Mouse (Mus musculus): Measurements from ENCODE around the gene Gm9044. TPM values are rescaled to one million over a fixed set of nuclear protein-coding genes. Genes with fewer than 3 reads are reported as not detected.
"Not testable (repeated sequence)": the region's sequence is repeated elsewhere in the genome, so short reads cannot be mapped to it uniquely, and the experiment has no call there.

The Gm9044 gene
- polyA plus RNA-seq (2014; fragmentation: Nextera tagmentation; extraction: Ambion mirVana), result 0.09 TPM in 1 of 2 replicates, not detected in the other

DNA sequence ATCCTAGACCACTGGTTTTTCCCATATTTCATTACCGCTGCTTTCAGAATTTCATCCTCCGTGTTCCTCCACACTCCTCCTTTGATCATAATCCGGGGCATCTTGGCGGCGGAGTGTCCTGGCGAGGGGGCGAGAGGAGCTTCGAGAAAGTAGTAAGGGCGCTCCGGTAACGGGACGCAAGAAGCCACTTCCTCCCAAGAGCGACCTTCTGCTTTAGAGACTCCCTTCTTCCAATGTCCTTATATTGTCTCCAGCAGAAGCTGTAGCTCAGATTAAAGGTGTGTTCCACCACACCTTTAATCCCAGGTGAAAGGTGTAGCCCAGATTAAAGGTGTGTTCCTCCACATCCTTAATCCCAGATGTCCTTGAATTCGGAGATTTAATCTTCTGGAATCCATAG, at the start of gene Gm9044:
TSS of gene Gm9044 (minus strand) at position 101 of the 400 bp plus-strand sequence.
- no CpG with 5 or more reads among the region's 14 CpGs for WGBS
- not testable (repeated sequence) for DNase-seq (ENCODE audit: low spot score); ATAC-seq (ENCODE audit: insufficient number of reproducible peaks, low FRiP score, low TSS enrichment, low read depth); H3K4me1 ChIP-seq (ENCODE audit: control insufficient read depth, insufficient read depth, low read length); H3K9ac ChIP-seq (ENCODE audit: low read length); H3K4me2 ChIP-seq (ENCODE audit: low read depth, severe bottlenecking); H3K27ac ChIP-seq (replicated peaks; ENCODE audit: low read depth, low read length); H3K36me3 ChIP-seq (ENCODE audit: control insufficient read depth, insufficient read depth, low read length); H3K27me3 ChIP-seq (ENCODE audit: control insufficient read depth, insufficient read depth, low read length); H3K4me3 ChIP-seq (ENCODE audit: low read depth, low read length); H3K9me3 ChIP-seq (ENCODE audit: control insufficient read depth, low read length)

DNA sequence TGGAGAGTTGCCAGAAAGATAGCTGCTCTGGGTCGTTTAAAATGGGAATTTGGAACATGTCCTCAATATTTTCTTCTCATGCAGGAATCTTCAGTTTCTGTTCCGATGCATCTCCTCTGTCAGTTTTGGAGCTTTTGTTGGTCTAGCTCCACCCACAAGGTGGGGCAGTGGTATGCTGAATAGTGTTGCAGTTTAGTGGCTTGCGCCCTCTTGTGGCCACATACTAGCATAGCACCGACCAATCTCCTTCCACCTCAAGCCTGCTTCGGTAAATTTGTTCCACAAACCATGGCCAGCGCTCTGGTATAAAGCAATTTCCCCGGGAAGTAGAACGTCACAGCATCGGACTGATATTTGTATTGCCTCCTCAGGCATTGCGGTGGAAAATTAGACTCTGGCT, 38.2 kb upstream of the Gm9044 start:
- H3K36me3 ChIP-seq (ENCODE audit: control insufficient read depth, insufficient read depth, low read length), result no peaks in the 10 kb centered on the region
- no peak overlapping the region for H3K4me2 ChIP-seq (ENCODE audit: low read depth, severe bottlenecking)
- H3K27ac ChIP-seq (replicated peaks; ENCODE audit: low read depth, low read length), result no peak overlapping the region
- ATAC-seq (ENCODE audit: insufficient number of reproducible peaks, low FRiP score, low TSS enrichment, low read depth) (peak; percentile 75; the same call in 1 of the 2 replicates), DNase-seq (ENCODE audit: low spot score) (peak; percentile 89)
- H3K4me1 ChIP-seq (ENCODE audit: control insufficient read depth, insufficient read depth, low read length), result no peaks in the 10 kb centered on the region
- WGBS, result 9% methylated on average over 10 of the region's 10 CpGs
- H3K9ac ChIP-seq (ENCODE audit: low read length), result no peak overlapping the region
- H3K27me3 ChIP-seq (ENCODE audit: control insufficient read depth, insufficient read depth, low read length), result no peaks in the 10 kb centered on the region
- no peak overlapping the region for H3K4me3 ChIP-seq (ENCODE audit: low read depth, low read length)
- H3K9me3 ChIP-seq (ENCODE audit: control insufficient read depth, low read length), result no peaks in the 10 kb centered on the region

DNA sequence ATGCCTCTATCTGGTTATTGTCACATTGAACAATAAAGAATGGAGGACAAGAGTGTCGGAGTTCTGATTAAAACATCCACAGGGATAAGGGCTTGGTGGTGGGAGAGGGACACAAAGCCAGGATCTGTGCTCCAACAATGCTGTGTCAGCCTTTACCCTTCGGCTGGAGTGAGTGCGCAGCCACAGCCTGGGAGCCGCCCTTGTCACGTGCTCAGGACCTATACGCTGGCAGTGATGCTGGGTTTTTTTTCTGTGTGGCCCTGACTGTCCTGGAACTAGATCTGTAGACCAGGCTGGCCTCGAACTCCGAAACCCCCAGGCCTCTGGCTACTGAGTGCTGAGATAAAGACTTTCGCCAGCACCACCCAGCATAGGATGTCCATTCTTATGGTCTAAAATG, 37.3 kb upstream of the Gm9044 start:
- H3K4me1 ChIP-seq (ENCODE audit: control insufficient read depth, insufficient read depth, low read length), result no peaks in the 10 kb centered on the region
- H3K27me3 ChIP-seq (ENCODE audit: control insufficient read depth, insufficient read depth, low read length), result no peaks in the 10 kb centered on the region
- H3K4me3 ChIP-seq (ENCODE audit: low read depth, low read length), result no peak overlapping the region
- 88% methylated on average over 9 of the region's 9 CpGs for whole genome bisulfite sequencing
- H3K36me3 ChIP-seq (ENCODE audit: control insufficient read depth, insufficient read depth, low read length), result no peaks in the 10 kb centered on the region
- DNase-seq (ENCODE audit: low spot score) (no peak), ATAC-seq (ENCODE audit: insufficient number of reproducible peaks, low FRiP score, low TSS enrichment, low read depth) (no peak)
- no peak overlapping the region for H3K27ac ChIP-seq (replicated peaks; ENCODE audit: low read depth, low read length)
- H3K4me2 ChIP-seq (ENCODE audit: low read depth, severe bottlenecking), result no peak overlapping the region
- no peak overlapping the region for H3K9ac ChIP-seq (ENCODE audit: low read length)
- H3K9me3 ChIP-seq (ENCODE audit: control insufficient read depth, low read length), result no peaks in the 10 kb centered on the region

DNA sequence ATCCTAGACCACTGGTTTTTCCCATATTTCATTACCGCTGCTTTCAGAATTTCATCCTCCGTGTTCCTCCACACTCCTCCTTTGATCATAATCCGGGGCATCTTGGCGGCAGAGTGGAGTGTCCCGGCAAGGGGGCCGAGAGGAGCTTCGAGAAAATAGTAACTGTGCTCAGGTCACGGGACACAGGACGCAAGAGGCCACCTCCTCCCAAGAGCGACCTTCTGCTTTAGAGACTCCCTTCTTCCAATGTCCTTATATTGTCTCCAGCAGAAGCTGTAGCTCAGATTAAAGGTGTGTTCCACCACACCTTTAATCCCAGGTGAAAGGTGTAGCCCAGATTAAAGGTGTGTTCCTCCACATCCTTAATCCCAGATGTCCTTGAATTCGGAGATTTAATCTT, 21.8 kb upstream of the Gm9044 start, which contains the start of gene Gm9049:
TSS of gene Gm9049 (minus strand) at position 101 of the 400 bp plus-strand sequence.
- WGBS, result 88% methylated on average over 1 of the region's 11 CpGs
- H3K4me2 ChIP-seq (ENCODE audit: low read depth, severe bottlenecking); H3K9me3 ChIP-seq (ENCODE audit: control insufficient read depth, low read length); ATAC-seq (ENCODE audit: insufficient number of reproducible peaks, low FRiP score, low TSS enrichment, low read depth); H3K4me3 ChIP-seq (ENCODE audit: low read depth, low read length); H3K4me1 ChIP-seq (ENCODE audit: control insufficient read depth, insufficient read depth, low read length); DNase-seq (ENCODE audit: low spot score); H3K27me3 ChIP-seq (ENCODE audit: control insufficient read depth, insufficient read depth, low read length); H3K27ac ChIP-seq (replicated peaks; ENCODE audit: low read depth, low read length); H3K9ac ChIP-seq (ENCODE audit: low read length); H3K36me3 ChIP-seq (ENCODE audit: control insufficient read depth, insufficient read depth, low read length): not testable (repeated sequence)

DNA sequence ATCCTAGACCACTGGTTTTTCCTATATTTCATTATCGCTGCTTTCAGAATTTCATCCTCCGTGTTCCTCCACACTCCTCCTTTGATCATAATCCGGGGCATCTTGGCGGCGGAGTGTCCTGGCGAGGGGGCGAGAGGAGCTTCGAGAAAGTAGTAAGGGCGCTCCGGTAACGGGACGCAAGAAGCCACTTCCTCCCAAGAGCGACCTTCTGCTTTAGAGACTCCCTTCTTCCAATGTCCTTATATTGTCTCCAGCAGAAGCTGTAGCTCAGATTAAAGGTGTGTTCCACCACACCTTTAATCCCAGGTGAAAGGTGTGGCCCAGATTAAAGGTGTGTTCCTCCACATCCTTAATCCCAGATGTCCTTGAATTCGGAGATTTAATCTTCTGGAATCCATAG, 16.4 kb upstream of the Gm9044 start, which contains the start of gene Gm9048:
TSS of gene Gm9048 (minus strand) at position 101 of the 400 bp plus-strand sequence.
- not testable (repeated sequence) for H3K4me2 ChIP-seq (ENCODE audit: low read depth, severe bottlenecking); H3K4me3 ChIP-seq (ENCODE audit: low read depth, low read length); H3K4me1 ChIP-seq (ENCODE audit: control insufficient read depth, insufficient read depth, low read length); H3K36me3 ChIP-seq (ENCODE audit: control insufficient read depth, insufficient read depth, low read length); ATAC-seq (ENCODE audit: insufficient number of reproducible peaks, low FRiP score, low TSS enrichment, low read depth); H3K27ac ChIP-seq (replicated peaks; ENCODE audit: low read depth, low read length); H3K27me3 ChIP-seq (ENCODE audit: control insufficient read depth, insufficient read depth, low read length); H3K9me3 ChIP-seq (ENCODE audit: control insufficient read depth, low read length); DNase-seq (ENCODE audit: low spot score); H3K9ac ChIP-seq (ENCODE audit: low read length)
- WGBS, result no CpG with 5 or more reads among the region's 14 CpGs

DNA sequence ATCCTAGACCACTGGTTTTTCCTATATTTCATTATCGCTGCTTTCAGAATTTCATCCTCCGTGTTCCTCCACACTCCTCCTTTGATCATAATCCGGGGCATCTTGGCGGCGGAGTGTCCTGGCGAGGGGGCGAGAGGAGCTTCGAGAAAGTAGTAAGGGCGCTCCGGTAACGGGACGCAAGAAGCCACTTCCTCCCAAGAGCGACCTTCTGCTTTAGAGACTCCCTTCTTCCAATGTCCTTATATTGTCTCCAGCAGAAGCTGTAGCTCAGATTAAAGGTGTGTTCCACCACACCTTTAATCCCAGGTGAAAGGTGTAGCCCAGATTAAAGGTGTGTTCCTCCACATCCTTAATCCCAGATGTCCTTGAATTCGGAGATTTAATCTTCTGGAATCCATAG, 10.9 kb upstream of the Gm9044 start, which contains the start of gene Gm9046:
TSS of gene Gm9046 (minus strand) at position 101 of the 400 bp plus-strand sequence.
- WGBS, result no CpG with 5 or more reads among the region's 14 CpGs
- ATAC-seq (ENCODE audit: insufficient number of reproducible peaks, low FRiP score, low TSS enrichment, low read depth); H3K27ac ChIP-seq (replicated peaks; ENCODE audit: low read depth, low read length); H3K9me3 ChIP-seq (ENCODE audit: control insufficient read depth, low read length); H3K4me3 ChIP-seq (ENCODE audit: low read depth, low read length); H3K9ac ChIP-seq (ENCODE audit: low read length); H3K4me2 ChIP-seq (ENCODE audit: low read depth, severe bottlenecking); H3K4me1 ChIP-seq (ENCODE audit: control insufficient read depth, insufficient read depth, low read length); DNase-seq (ENCODE audit: low spot score); H3K36me3 ChIP-seq (ENCODE audit: control insufficient read depth, insufficient read depth, low read length); H3K27me3 ChIP-seq (ENCODE audit: control insufficient read depth, insufficient read depth, low read length): not testable (repeated sequence)

DNA sequence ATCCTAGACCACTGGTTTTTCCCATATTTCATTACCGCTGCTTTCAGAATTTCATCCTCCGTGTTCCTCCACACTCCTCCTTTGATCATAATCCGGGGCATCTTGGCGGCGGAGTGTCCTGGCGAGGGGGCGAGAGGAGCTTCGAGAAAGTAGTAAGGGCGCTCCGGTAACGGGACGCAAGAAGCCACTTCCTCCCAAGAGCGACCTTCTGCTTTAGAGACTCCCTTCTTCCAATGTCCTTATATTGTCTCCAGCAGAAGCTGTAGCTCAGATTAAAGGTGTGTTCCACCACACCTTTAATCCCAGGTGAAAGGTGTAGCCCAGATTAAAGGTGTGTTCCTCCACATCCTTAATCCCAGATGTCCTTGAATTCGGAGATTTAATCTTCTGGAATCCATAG, 5.5 kb upstream of the Gm9044 start, which contains the start of gene Gm9045:
TSS of gene Gm9045 (minus strand) at position 101 of the 400 bp plus-strand sequence.
- H3K9me3 ChIP-seq (ENCODE audit: control insufficient read depth, low read length); H3K9ac ChIP-seq (ENCODE audit: low read length): not testable (repeated sequence)
- no CpG with 5 or more reads among the region's 14 CpGs for WGBS

DNA sequence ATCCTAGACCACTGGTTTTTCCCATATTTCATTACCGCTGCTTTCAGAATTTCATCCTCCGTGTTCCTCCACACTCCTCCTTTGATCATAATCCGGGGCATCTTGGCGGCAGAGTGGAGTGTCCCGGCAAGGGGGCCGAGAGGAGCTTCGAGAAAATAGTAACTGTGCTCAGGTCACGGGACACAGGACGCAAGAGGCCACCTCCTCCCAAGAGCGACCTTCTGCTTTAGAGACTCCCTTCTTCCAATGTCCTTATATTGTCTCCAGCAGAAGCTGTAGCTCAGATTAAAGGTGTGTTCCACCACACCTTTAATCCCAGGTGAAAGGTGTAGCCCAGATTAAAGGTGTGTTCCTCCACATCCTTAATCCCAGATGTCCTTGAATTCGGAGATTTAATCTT, 5.3 kb downstream of the Gm9044 start, which contains the start of gene Gm9040:
TSS of gene Gm9040 (minus strand) at position 101 of the 400 bp plus-strand sequence.
- WGBS, result no CpG with 5 or more reads among the region's 11 CpGs
- not testable (repeated sequence) for H3K4me2 ChIP-seq (ENCODE audit: low read depth, severe bottlenecking); DNase-seq (ENCODE audit: low spot score); H3K4me1 ChIP-seq (ENCODE audit: control insufficient read depth, insufficient read depth, low read length); H3K4me3 ChIP-seq (ENCODE audit: low read depth, low read length); H3K27me3 ChIP-seq (ENCODE audit: control insufficient read depth, insufficient read depth, low read length); H3K36me3 ChIP-seq (ENCODE audit: control insufficient read depth, insufficient read depth, low read length); H3K9me3 ChIP-seq (ENCODE audit: control insufficient read depth, low read length); ATAC-seq (ENCODE audit: insufficient number of reproducible peaks, low FRiP score, low TSS enrichment, low read depth); H3K9ac ChIP-seq (ENCODE audit: low read length); H3K27ac ChIP-seq (replicated peaks; ENCODE audit: low read depth, low read length)

More for the DNA sequence above, 5.5 kb upstream of the Gm9044 start, which contains the start of gene Gm9045:
- H3K4me1 ChIP-seq (ENCODE audit: control insufficient read depth, insufficient read depth, low read length); H3K27me3 ChIP-seq (ENCODE audit: control insufficient read depth, insufficient read depth, low read length); ATAC-seq (ENCODE audit: insufficient number of reproducible peaks, low FRiP score, low TSS enrichment, low read depth); H3K4me2 ChIP-seq (ENCODE audit: low read depth, severe bottlenecking); H3K36me3 ChIP-seq (ENCODE audit: control insufficient read depth, insufficient read depth, low read length); DNase-seq (ENCODE audit: low spot score); H3K4me3 ChIP-seq (ENCODE audit: low read depth, low read length); H3K27ac ChIP-seq (replicated peaks; ENCODE audit: low read depth, low read length): not testable (repeated sequence)

DNA sequence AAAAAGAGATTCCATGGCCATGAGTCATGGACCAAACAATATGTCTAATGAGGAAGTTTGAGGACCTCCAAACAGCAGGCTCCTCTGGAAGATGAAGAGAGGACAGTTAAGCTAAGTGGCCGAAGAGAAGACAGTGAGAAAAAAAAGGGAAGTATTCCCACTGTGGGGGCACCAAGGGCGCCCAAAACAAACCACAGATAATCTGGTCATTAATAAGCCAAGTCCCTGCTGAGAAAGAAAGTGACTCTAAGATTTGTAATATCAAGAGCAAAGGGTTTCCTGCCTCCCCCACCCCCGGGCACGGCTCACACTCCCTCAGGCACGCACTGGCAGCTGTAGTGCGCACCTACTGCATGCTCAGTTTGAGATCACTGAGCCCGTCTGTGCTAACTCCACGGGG, 13.2 kb downstream of the Gm9044 start:
- Histone ChIP-seq H3K4me3 (ENCODE audit: low read depth, low read length) (no peak overlapping the region), H3K27ac (replicated peaks; ENCODE audit: low read depth, low read length) (no peak overlapping the region), H3K36me3 (ENCODE audit: control insufficient read depth, insufficient read depth, low read length) (no peaks in the 10 kb centered on the region), H3K9me3 (ENCODE audit: control insufficient read depth, low read length) (no peaks in the 10 kb centered on the region), H3K4me1 (ENCODE audit: control insufficient read depth, insufficient read depth, low read length) (no peaks in the 10 kb centered on the region), H3K9ac (ENCODE audit: low read length) (no peak overlapping the region), H3K4me2 (ENCODE audit: low read depth, severe bottlenecking) (no peak overlapping the region), H3K27me3 (ENCODE audit: control insufficient read depth, insufficient read depth, low read length) (no peaks in the 10 kb centered on the region)
- ATAC-seq (ENCODE audit: insufficient number of reproducible peaks, low FRiP score, low TSS enrichment, low read depth), result no peak
- 88% methylated on average over 8 of the region's 8 CpGs for WGBS
- no peak for DNase-seq (ENCODE audit: low spot score)
